Mouse (Mus musculus): Measurements from ENCODE around the gene Apba1. TPM values are rescaled to one million over a fixed set of nuclear protein-coding genes. Genes with fewer than 3 reads are reported as not detected.

Gene Apba1
- polyA plus RNA-seq, 1 experiment: 80.4 TPM

DNA sequence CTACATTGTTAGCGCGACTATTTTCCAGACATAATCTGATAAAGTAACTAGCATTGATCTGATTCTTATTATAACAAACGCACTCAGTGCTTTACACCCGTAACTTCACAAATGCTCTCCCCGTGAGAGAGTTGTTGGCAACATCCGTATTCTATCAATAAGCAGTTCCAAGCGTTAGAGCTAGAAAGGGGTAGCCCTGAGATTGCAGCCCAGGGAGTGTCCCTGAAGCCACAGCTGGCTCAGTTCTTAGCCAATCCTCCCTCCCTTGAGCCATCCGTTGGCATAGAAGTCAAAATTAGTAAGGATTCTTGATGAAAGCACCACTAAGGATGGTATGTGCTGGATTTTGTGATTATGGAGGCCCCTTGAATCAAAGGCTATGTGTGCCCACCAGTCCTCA, 48.7 kb downstream of the Apba1 start:
- Histone ChIP-seq H3K27ac (ENCODE audit: insufficient read depth, low read length) (no peak overlapping the region), H3K27me3 (ENCODE audit: control insufficient read depth, insufficient read depth, low read length) (no peaks in the 10 kb centered on the region), H3K4me1 (ENCODE audit: control insufficient read depth, insufficient read depth, low read length) (peaks cover 16% of the 10 kb centered on the region; the same call in 1 of the 2 replicates), H3K4me3 (replicated peaks; ENCODE audit: insufficient read depth, low read depth, low read length) (no peak overlapping the region)
- DNase-seq: no peak
- TF ChIP-seq POLR2A (IDR thresholded peaks at IDR 0.05; ENCODE audit: borderline replicate concordance, insufficient read depth, low read length) (no peak), CTCF (IDR thresholded peaks at IDR 0.05; ENCODE audit: borderline replicate concordance, insufficient read depth, low read depth, low read length) (no peak)
- 69% methylated on average over 8 of the region's 8 CpGs for WGBS

DNA sequence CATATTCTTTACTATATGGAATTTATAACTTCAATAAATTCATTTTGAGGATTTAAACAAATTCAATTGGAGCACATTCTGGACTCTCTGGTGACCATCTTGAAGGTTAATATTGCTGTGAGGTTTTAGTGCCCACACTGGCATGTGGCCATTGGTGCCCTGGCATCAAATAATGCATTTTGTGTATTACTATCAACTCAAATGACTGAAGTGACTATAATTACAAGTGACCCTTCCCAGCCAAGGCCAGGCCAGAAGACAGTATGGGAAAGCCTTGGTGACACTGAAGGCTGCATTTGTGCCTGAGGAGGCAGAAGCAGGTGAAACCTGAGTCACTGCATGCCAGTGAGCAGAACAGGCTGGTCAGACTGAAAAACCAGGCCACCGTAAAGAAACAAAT, 50.5 kb downstream of the Apba1 start:
- no peak overlapping the region for H3K4me3 ChIP-seq (replicated peaks; ENCODE audit: insufficient read depth, low read depth, low read length)
- H3K27ac ChIP-seq (ENCODE audit: insufficient read depth, low read length): no peak overlapping the region
- H3K4me1 ChIP-seq (ENCODE audit: control insufficient read depth, insufficient read depth, low read length): peaks cover 8% of the 10 kb centered on the region; the same call in 1 of the 2 replicates
- WGBS: 55% methylated on average over 1 of the region's 1 CpGs
- no peak for TF ChIP-seq POLR2A (IDR thresholded peaks at IDR 0.05; ENCODE audit: borderline replicate concordance, insufficient read depth, low read length)
- no peak for TF ChIP-seq CTCF (IDR thresholded peaks at IDR 0.05; ENCODE audit: borderline replicate concordance, insufficient read depth, low read depth, low read length)
- H3K27me3 ChIP-seq (ENCODE audit: control insufficient read depth, insufficient read depth, low read length): no peaks in the 10 kb centered on the region
- DNase-seq: no peak

DNA sequence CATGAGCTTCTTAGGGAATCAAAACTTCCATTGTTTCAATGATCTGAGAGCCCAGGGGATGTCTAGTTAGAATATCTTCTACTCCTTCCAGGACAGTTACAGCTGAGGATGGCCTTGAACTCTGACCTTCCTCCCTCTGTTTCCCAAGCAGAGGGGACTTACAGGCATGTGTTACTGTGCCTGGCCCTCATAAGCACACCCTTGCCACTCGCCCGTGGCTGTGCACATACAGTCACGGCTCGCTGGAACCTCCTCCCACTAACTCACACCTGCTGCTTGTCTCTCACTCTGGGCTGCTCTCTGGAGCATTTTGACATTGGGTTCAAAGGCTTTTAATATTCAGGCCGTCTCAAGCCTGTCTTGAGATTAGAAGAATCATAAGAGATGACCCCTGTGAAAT, 51.8 kb downstream of the Apba1 start:
- no peak for DNase-seq
- H3K4me3 ChIP-seq (replicated peaks; ENCODE audit: insufficient read depth, low read depth, low read length): no peak overlapping the region
- 61% methylated on average over 5 of the region's 5 CpGs for WGBS
- peaks cover 8% of the 10 kb centered on the region; the same call in 1 of the 2 replicates for H3K4me1 ChIP-seq (ENCODE audit: control insufficient read depth, insufficient read depth, low read length)
- no peak overlapping the region for H3K27ac ChIP-seq (ENCODE audit: insufficient read depth, low read length)
- no peaks in the 10 kb centered on the region for H3K27me3 ChIP-seq (ENCODE audit: control insufficient read depth, insufficient read depth, low read length)
- TF ChIP-seq CTCF (IDR thresholded peaks at IDR 0.05; ENCODE audit: borderline replicate concordance, insufficient read depth, low read depth, low read length) (no peak), POLR2A (IDR thresholded peaks at IDR 0.05; ENCODE audit: borderline replicate concordance, insufficient read depth, low read length) (no peak)

DNA sequence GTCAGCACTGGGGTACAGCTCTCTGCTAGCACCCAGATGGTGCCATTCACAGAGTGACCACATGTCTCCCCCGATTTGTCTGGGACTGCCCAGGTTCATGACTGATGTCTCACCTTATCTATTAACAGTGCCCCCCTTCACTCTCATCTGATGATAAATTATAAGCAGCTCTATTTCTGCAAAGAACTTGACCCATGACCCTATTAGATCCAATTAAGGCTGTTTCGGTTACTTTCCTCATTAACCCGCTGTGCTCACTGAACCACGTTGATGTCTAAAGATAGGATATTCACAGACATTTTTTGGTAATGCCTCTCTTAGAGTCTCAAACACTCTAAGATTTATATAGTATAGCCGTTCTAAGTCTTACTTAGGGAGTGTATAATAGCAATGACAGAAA, 52.3 kb downstream of the Apba1 start:
- Histone ChIP-seq H3K4me3 (replicated peaks; ENCODE audit: insufficient read depth, low read depth, low read length) (no peak overlapping the region), H3K27me3 (ENCODE audit: control insufficient read depth, insufficient read depth, low read length) (no peaks in the 10 kb centered on the region), H3K4me1 (ENCODE audit: control insufficient read depth, insufficient read depth, low read length) (peaks cover 8% of the 10 kb centered on the region; the same call in 1 of the 2 replicates), H3K27ac (ENCODE audit: insufficient read depth, low read length) (no peak overlapping the region)
- TF ChIP-seq POLR2A (IDR thresholded peaks at IDR 0.05; ENCODE audit: borderline replicate concordance, insufficient read depth, low read length) (no peak), CTCF (IDR thresholded peaks at IDR 0.05; ENCODE audit: borderline replicate concordance, insufficient read depth, low read depth, low read length) (no peak)
- DNase-seq: no peak
- 63% methylated on average over 5 of the region's 5 CpGs for WGBS

DNA sequence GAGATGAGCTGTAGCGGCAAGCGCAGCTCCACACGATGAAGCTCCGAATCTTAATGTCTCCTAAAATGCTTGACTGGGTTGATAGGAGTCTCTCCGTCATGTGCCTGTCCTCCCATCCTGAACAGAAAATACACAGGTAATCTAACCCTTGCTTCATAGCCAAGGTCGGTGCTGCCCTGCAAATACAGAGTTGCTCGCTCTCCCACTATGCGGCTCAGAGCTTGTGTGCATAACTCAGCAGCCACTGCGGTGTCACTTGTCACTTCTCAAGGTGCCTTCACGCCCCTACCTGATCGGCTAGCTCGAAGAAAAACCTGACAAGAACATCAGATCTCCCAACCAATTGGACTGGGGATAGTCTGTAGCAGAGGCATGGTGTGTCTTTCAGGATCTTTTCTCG, 58.1 kb downstream of the Apba1 start:
- WGBS: 84% methylated on average over 13 of the region's 13 CpGs
- DNase-seq: no peak

DNA sequence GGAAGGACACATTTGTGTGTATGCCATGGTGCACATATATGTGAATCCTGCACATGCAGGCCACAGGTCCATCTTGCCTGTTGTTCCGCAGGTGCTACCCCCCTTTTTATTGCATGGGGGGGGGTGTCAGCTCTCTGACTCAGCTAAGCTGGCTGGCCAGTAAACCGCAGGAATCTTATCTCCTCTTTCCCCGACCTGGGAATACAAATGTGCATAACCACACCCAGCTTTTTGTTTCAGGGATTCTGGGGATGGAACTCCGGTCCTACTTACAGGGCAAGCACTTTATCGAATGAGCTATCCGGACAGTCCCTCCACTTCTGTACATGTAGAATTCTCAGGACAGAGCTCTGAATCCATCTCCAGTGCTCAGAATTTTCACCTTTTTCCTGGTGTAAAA, 58.5 kb downstream of the Apba1 start:
- H3K4me3 ChIP-seq (replicated peaks; ENCODE audit: insufficient read depth, low read depth, low read length): no peak overlapping the region
- 77% methylated on average over 6 of the region's 6 CpGs for WGBS
- no peaks in the 10 kb centered on the region for H3K27me3 ChIP-seq (ENCODE audit: control insufficient read depth, insufficient read depth, low read length)
- TF ChIP-seq CTCF (IDR thresholded peaks at IDR 0.05; ENCODE audit: borderline replicate concordance, insufficient read depth, low read depth, low read length): no peak
- TF ChIP-seq POLR2A (IDR thresholded peaks at IDR 0.05; ENCODE audit: borderline replicate concordance, insufficient read depth, low read length): no peak
- DNase-seq: no peak
- H3K4me1 ChIP-seq (ENCODE audit: control insufficient read depth, insufficient read depth, low read length): no peaks in the 10 kb centered on the region
- H3K27ac ChIP-seq (ENCODE audit: insufficient read depth, low read length): no peak overlapping the region

More for the DNA sequence above, 58.1 kb downstream of the Apba1 start:
- Histone ChIP-seq H3K4me3 (replicated peaks; ENCODE audit: insufficient read depth, low read depth, low read length) (no peak overlapping the region), H3K27me3 (ENCODE audit: control insufficient read depth, insufficient read depth, low read length) (no peaks in the 10 kb centered on the region), H3K4me1 (ENCODE audit: control insufficient read depth, insufficient read depth, low read length) (no peaks in the 10 kb centered on the region), H3K27ac (ENCODE audit: insufficient read depth, low read length) (no peak overlapping the region)
- TF ChIP-seq POLR2A (IDR thresholded peaks at IDR 0.05; ENCODE audit: borderline replicate concordance, insufficient read depth, low read length) (no peak), CTCF (IDR thresholded peaks at IDR 0.05; ENCODE audit: borderline replicate concordance, insufficient read depth, low read depth, low read length) (no peak)

DNA sequence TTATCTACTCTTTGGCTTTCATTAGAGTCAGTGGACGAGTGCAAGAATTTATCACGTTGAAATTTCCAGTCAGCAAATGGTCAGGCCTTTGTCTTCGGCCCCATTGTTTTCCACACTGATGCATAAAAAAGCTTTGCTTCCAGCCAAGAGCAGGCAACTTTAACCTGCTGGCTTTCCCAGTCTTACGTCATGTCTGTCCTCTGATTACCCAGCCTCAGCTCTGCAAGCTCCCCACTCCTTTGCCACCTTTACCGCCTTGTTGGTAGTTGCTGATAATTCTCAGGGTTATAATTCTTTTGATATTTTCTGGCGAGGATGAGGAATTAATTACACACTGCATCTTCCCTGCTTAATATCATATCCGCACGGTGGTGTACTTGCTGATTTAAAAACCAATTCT, 61.2 kb downstream of the Apba1 start:
- H3K27ac ChIP-seq (ENCODE audit: insufficient read depth, low read length): no peak overlapping the region
- no peak overlapping the region for H3K4me3 ChIP-seq (replicated peaks; ENCODE audit: insufficient read depth, low read depth, low read length)
- DNase-seq: no peak
- no peak for TF ChIP-seq POLR2A (IDR thresholded peaks at IDR 0.05; ENCODE audit: borderline replicate concordance, insufficient read depth, low read length)
- no peak for TF ChIP-seq CTCF (IDR thresholded peaks at IDR 0.05; ENCODE audit: borderline replicate concordance, insufficient read depth, low read depth, low read length)
- no peaks in the 10 kb centered on the region for H3K27me3 ChIP-seq (ENCODE audit: control insufficient read depth, insufficient read depth, low read length)
- WGBS: 56% methylated on average over 8 of the region's 8 CpGs
- no peaks in the 10 kb centered on the region for H3K4me1 ChIP-seq (ENCODE audit: control insufficient read depth, insufficient read depth, low read length)

DNA sequence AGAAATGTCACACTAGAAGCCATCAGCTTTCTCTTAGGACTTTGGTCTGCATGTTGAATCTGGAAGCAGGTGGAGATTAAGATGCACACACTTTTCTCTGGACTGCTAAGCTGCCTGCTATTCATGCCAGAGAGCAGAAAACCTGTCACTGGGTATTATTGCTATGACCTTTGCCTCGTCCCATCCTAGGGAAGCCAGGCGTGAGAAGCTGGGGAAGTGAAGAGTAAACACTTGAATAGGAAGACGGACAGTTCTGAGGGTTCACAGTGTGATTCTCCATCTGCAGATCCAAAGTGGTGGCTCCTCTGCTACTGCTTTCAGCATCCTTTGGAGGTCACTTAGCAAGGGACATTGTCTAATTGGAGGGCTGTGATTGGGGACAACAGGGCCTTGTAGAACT, 63.8 kb downstream of the Apba1 start:
- no peaks in the 10 kb centered on the region for H3K4me1 ChIP-seq (ENCODE audit: control insufficient read depth, insufficient read depth, low read length)
- WGBS: 55% methylated on average over 3 of the region's 3 CpGs
- no peak for DNase-seq
- no peak overlapping the region for H3K4me3 ChIP-seq (replicated peaks; ENCODE audit: insufficient read depth, low read depth, low read length)
- no peak for TF ChIP-seq POLR2A (IDR thresholded peaks at IDR 0.05; ENCODE audit: borderline replicate concordance, insufficient read depth, low read length)
- TF ChIP-seq CTCF (IDR thresholded peaks at IDR 0.05; ENCODE audit: borderline replicate concordance, insufficient read depth, low read depth, low read length): no peak
- no peaks in the 10 kb centered on the region for H3K27me3 ChIP-seq (ENCODE audit: control insufficient read depth, insufficient read depth, low read length)
- no peak overlapping the region for H3K27ac ChIP-seq (ENCODE audit: insufficient read depth, low read length)

Measured in cerebellum, adult 2 months (tissue).